Mouse (Mus musculus) CH12.LX (cell line): ENCODE data around the gene Cdh8. TPM values are rescaled to one million over a fixed set of nuclear protein-coding genes. Genes with fewer than 3 reads are reported as not detected.

Source experiments
- DNase-seq: peaks from one replicate; pipeline ENCODE4 v3.0.0-alpha.2; 2013; ENCODE audit errors: extremely low read depth
- H3K27ac ChIP-seq: 2 replicates; pipeline ENCODE4 v1.5.1; 2012; ENCODE audit warnings: low read depth, mild to moderate bottlenecking, control low read depth, moderate library complexity; ENCODE audit not compliant: insufficient read depth
- H3K27me3 ChIP-seq: replicated peaks from 2 replicates; pipeline ENCODE3; 2012; ENCODE audit warnings: inconsistent platforms
- H3K36me3 ChIP-seq, 2 experiments: replicated peaks in 1 of 2; 2 replicates each; pipeline versions ENCODE3 to v1.6.1; 2012; ENCODE audit warnings: inconsistent platforms in 1 of 2, low read length in 1 of 2, mild to moderate bottlenecking in 1 of 2, mixed read lengths in 1 of 2, moderate library complexity in 1 of 2; ENCODE audit not compliant: control insufficient read depth in 1 of 2, insufficient read depth in 1 of 2
- H3K4me1 ChIP-seq, 2 experiments: 2 replicates each; pipeline ENCODE4 v1.6.1; 2012; ENCODE audit warnings: inconsistent platforms in 1 of 2, moderate library complexity in 1 of 2; ENCODE audit not compliant: insufficient read depth in 2 of 2, control insufficient read depth in 1 of 2
- H3K4me2 ChIP-seq: 2 replicates; pipeline ENCODE4 v1.6.1; 2012; ENCODE audit warnings: low read depth, mild to moderate bottlenecking, control low read depth; ENCODE audit not compliant: poor library complexity, insufficient read depth, severe bottlenecking
- H3K4me3 ChIP-seq, 3 experiments: fragments of 150-350 bp in 1 of 3; sonication (generic) in 1 of 3; replicated peaks in 1 of 3; 2 replicates each; pipeline versions ENCODE3 to v1.5.1; 2011 to 2012; ENCODE audit warnings: low read depth in 2 of 3, low read length in 2 of 3, mild to moderate bottlenecking in 2 of 3, moderate library complexity in 2 of 3, control low read depth in 1 of 3, improper control_type of control experiment in 1 of 3, inconsistent platforms in 1 of 3, mixed read lengths in 1 of 3; ENCODE audit not compliant: poor library complexity in 1 of 3
- H3K79me2 ChIP-seq: replicated peaks from 2 replicates; pipeline ENCODE4 v1.6.1; 2012; ENCODE audit warnings: mild to moderate bottlenecking, moderate library complexity; ENCODE audit not compliant: control insufficient read depth, poor library complexity, insufficient read depth, severe bottlenecking; ENCODE audit errors: extremely low read depth
- H3K9ac ChIP-seq: 2 replicates; pipeline ENCODE4 v1.6.1; 2012; ENCODE audit warnings: low read depth, mild to moderate bottlenecking, control low read depth, moderate library complexity; ENCODE audit not compliant: insufficient read depth
- H3K9me3 ChIP-seq: replicated peaks from 2 replicates; pipeline ENCODE3; 2012; ENCODE audit warnings: low read length, inconsistent platforms, mixed read lengths
- CHD2 ChIP-seq: IDR thresholded peaks from 2 replicates; pipeline ENCODE4 v1.6.1; 2011; ENCODE audit warnings: low read length, improper control_type of control experiment
- E2F4 ChIP-seq: IDR thresholded peaks from 2 replicates; pipeline ENCODE4 v1.6.1; 2011; ENCODE audit warnings: low read depth, low read length, improper control_type of control experiment; ENCODE audit not compliant: insufficient replicate concordance
- MEF2A ChIP-seq: IDR thresholded peaks from 2 replicates; pipeline ENCODE4 v1.6.1; 2014; ENCODE audit warnings: low read depth, mild to moderate bottlenecking, inconsistent platforms, low read length, improper control_type of control experiment, borderline replicate concordance
- MXI1 ChIP-seq: IDR thresholded peaks from 2 replicates; pipeline ENCODE4 v1.6.1; 2011; ENCODE audit warnings: mild to moderate bottlenecking, low read depth, low read length, improper control_type of control experiment
- PAX5 ChIP-seq: IDR thresholded peaks from 2 replicates; pipeline ENCODE4 v1.6.1; 2012; ENCODE audit warnings: low read length, inconsistent platforms, mixed read lengths
- POLR2AphosphoS2 ChIP-seq: IDR thresholded peaks from 2 replicates; pipeline ENCODE4 v1.6.1; 2011; ENCODE audit warnings: low read depth, low read length, improper control_type of control experiment
- USF1 ChIP-seq: IDR thresholded peaks from 2 replicates; pipeline ENCODE4 v1.6.1; 2014; ENCODE audit warnings: low read depth, mild to moderate bottlenecking, inconsistent platforms, low read length, improper control_type of control experiment
- ZKSCAN1 ChIP-seq: IDR thresholded peaks from 2 replicates; pipeline ENCODE4 v1.6.1; 2012; ENCODE audit warnings: low read depth, inconsistent platforms, low read length, improper control_type of control experiment, borderline replicate concordance
- dilution Hi-C: fragments of 300-500 bp; cut with MboI; formaldehyde crosslinking; loops from 2 replicates; pipeline ENCODE4 v1.14.3; 2020; ENCODE audit warnings: low sequenced_read_pairs; ENCODE audit not compliant: extremely low pct_unique_long_range_greater_than_20kb, extremely low pct_ligation_motif_present
- in situ Hi-C: fragments of 300-500 bp; cut with MboI; formaldehyde crosslinking; loops from 3 replicates; pipeline ENCODE4 v1.14.3; 2019; ENCODE audit warnings: low sequenced_read_pairs, low pct_ligation_motif_present, low pct_unique_long_range_greater_than_20kb, mixed read lengths
- polyA plus RNA-seq: library from polyadenylated mRNA; unstranded; fragments of >175 nt; gene quantifications from 2 replicates; pipeline ENCODE4 v1.2.1, GENCODE M21; 2012; ENCODE audit warnings: low read depth; ENCODE audit not compliant: insufficient read length
- total RNA-seq, 2 experiments: library from RNA; depleted of rRNA; stranded (reverse); fragments of 300-350 nt in 1 of 2; fragments of >200 nt in 1 of 2; gene quantifications; 2 replicates each; pipeline ENCODE4 v1.2.3; 2012 to 2014

Cdh8 gene
- total and polyA plus RNA-seq, 3 experiments = not detected

- Histone ChIP-seq H3K4me2 (no peak overlapping the region), H3K36me3 (no peaks in the 10 kb centered on the region), H3K27me3 (no peaks in the 10 kb centered on the region), H3K9ac (no peak overlapping the region), H3K27ac (no peak overlapping the region), H3K9me3 (peaks cover 17% of the 10 kb centered on the region), H3K79me2 (no peaks in the 10 kb centered on the region), H3K4me1 (no peaks in the 10 kb centered on the region), H3K4me3 (no peak overlapping the region)
- dilution Hi-C loops (no loop called here), in situ Hi-C loops (no loop called here)
- TF ChIP-seq PAX5 = no peak
- DNase-seq = no peak
These were observed 232.1 kb downstream of the Cdh8 start for GRCm38 (mm10) chr8:99184186-99184585.

DNA sequence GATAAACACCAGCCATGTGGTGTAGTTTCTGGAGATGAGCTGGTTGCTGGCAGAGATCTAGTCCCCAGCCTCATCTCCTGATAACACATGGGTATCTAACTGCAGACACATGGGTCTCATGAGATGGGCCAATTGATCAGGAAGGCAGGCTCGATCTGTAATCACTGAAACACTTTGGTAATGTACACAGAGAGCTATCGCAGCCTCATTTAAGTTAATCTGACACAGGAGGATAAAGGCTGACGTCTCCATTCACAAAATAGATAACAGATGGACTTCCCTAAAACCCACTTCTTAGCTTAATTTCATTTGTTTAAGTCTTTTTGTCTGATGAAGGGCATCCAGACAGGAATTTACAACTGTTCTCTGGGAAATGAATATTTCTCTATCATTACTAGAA, 249.3 kb downstream of the Cdh8 start:
- H3K9me3 ChIP-seq = peaks cover 33% of the 10 kb centered on the region
- dilution Hi-C loops = no loop called here
- H3K4me1 ChIP-seq = no peaks in the 10 kb centered on the region
- no peak for DNase-seq
- H3K27ac ChIP-seq = no peak overlapping the region
- H3K9ac ChIP-seq = no peak overlapping the region
- no peak overlapping the region for H3K4me3 ChIP-seq
- H3K27me3 ChIP-seq = no peaks in the 10 kb centered on the region
- no peaks in the 10 kb centered on the region for H3K36me3 ChIP-seq
- H3K4me2 ChIP-seq = no peak overlapping the region
- no peaks in the 10 kb centered on the region for H3K79me2 ChIP-seq
- no peak for TF ChIP-seq MEF2A
- TF ChIP-seq E2F4 = no peak
- TF ChIP-seq ZKSCAN1 = no peak
- no peak for TF ChIP-seq POLR2AphosphoS2
- TF ChIP-seq, all 38 proteins: peak for 0
- in situ Hi-C loops = no loop called here

DNA sequence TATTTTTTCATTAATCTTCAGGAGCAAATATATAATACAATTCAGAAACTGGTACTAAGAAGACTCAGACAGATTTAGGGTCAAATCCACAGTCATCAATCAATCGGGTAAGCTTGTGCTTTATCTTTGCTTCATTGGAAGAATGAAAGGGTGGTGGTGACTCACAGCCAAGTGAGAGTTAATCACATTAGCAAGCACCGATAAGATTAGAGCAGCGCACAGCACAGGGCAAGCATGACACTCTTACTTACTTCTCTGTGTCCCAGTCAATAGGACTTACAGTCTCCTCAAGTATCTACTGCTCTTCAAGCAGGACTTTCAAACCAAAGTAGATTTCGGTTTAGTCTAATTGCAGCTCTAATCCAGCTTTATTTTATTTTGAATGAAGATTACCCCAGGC, 254.6 kb downstream of the Cdh8 start:
- in situ Hi-C loops (no loop called here), dilution Hi-C loops (no loop called here)
- H3K79me2 ChIP-seq = no peaks in the 10 kb centered on the region
- H3K9ac ChIP-seq = no peak overlapping the region
- no peak for DNase-seq
- peaks cover 23% of the 10 kb centered on the region for H3K9me3 ChIP-seq
- no peak overlapping the region for H3K4me3 ChIP-seq
- no peaks in the 10 kb centered on the region for H3K4me1 ChIP-seq
- no peaks in the 10 kb centered on the region for H3K27me3 ChIP-seq
- no peak overlapping the region for H3K27ac ChIP-seq
- H3K36me3 ChIP-seq = no peaks in the 10 kb centered on the region
- TF ChIP-seq MXI1 (no peak), USF1 (no peak), CHD2 (no peak)
- no peak overlapping the region for H3K4me2 ChIP-seq
